In the genomic region with DNA sequence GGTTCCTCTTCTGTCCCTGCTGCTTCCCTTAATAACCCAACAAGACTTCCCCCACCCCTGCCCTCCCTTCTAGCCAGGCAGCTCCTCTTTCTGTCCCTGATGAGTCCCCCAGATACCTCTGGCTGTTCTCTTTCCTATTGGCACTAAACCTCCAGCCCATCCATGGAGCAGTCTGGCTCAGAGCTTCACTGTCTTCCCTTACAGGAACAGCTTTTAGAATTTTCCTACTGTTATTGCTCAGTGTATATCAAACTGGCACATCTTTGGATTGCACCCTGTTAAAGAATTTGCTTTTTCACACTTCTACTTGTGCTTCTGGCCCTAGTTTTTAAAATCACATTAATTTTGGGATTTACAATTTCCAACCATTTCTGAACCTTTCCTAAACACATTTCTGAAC, we compare ENCODE assay signal across 23 mouse cellular contexts.
DNase-seq lines count a peak whose midpoint lies in the region; ATAC-seq lines count a peak whose summit lies in the region.
"Had no signal": no experiment of that assay in that cellular context is flagged by ENCODE, and none has a peak within 500 bp of the region (broad histone marks: within the 10 kb centered on the region; RNA-seq: fewer than 3 reads in every experiment).

No protein-coding gene starts in this region.

- no peaks in the 10 kb centered on the region for H3K27me3 ChIP-seq in forebrain, embryonic 16.5 days (replicated peaks; ENCODE audit: control insufficient read depth, insufficient read depth, low read length)
- H3K27me3 ChIP-seq in forebrain, embryonic 12.5 days, result no peaks in the 10 kb centered on the region
- H3K27me3 ChIP-seq in limb, embryonic 15.5 days, result no peaks in the 10 kb centered on the region
- no peaks in the 10 kb centered on the region for H3K27me3 ChIP-seq in limb, embryonic 10.5 days (ENCODE audit: low read depth, poor library complexity, severe bottlenecking)
- H3K27me3 ChIP-seq: CH12.LX; embryonic facial prominence, embryonic 12.5 days; forebrain, embryonic 15.5 days; Patski had no signal

- no peak overlapping the region for H3K9ac ChIP-seq in forebrain, embryonic 16.5 days (replicated peaks; ENCODE audit: low read depth, low read length)
- H3K9ac ChIP-seq in forebrain, embryonic 12.5 days, result no peak overlapping the region
- no peak overlapping the region for H3K9ac ChIP-seq in limb, embryonic 15.5 days
- H3K9ac ChIP-seq: embryonic facial prominence, embryonic 12.5 days; forebrain, embryonic 15.5 days had no signal

- H3K4me1 ChIP-seq in forebrain, embryonic 16.5 days (replicated peaks; ENCODE audit: control insufficient read depth, insufficient read depth, low read length), result no peaks in the 10 kb centered on the region; the same call in 1 of the 2 replicates
- no peaks in the 10 kb centered on the region for H3K4me1 ChIP-seq in forebrain, embryonic 12.5 days
- 0 out of 2 replicates have a peak, but pooled peaks cover 3% of the 10 kb centered on the region for H3K4me1 ChIP-seq in limb, embryonic 15.5 days
- peaks cover 3% of the 10 kb centered on the region; the same call in 1 of the 2 replicates for H3K4me1 ChIP-seq in limb, embryonic 10.5 days
- H3K4me1 ChIP-seq: embryonic facial prominence, embryonic 12.5 days; forebrain, embryonic 15.5 days had no signal

- H3K36me3 ChIP-seq in forebrain, embryonic 16.5 days (ENCODE audit: control insufficient read depth, insufficient read depth), result no peaks in the 10 kb centered on the region
- no peaks in the 10 kb centered on the region for H3K36me3 ChIP-seq in forebrain, embryonic 12.5 days (replicated peaks)
- no peaks in the 10 kb centered on the region for H3K36me3 ChIP-seq in limb, embryonic 15.5 days
- no peaks in the 10 kb centered on the region for H3K36me3 ChIP-seq in limb, embryonic 10.5 days
- H3K36me3 ChIP-seq: embryonic facial prominence, embryonic 10.5 days; embryonic facial prominence, embryonic 12.5 days; forebrain, embryonic 15.5 days; G1E had no signal

- no peak overlapping the region for H3K4me3 ChIP-seq in forebrain, embryonic 16.5 days (replicated peaks; ENCODE audit: low read length)
- H3K4me3 ChIP-seq in forebrain, embryonic 12.5 days (replicated peaks), result no peak overlapping the region
- H3K4me3 ChIP-seq in limb, embryonic 15.5 days, result no peak overlapping the region
- no peak overlapping the region for H3K4me3 ChIP-seq in limb, embryonic 10.5 days
- H3K4me3 ChIP-seq: embryonic facial prominence, embryonic 10.5 days; embryonic facial prominence, embryonic 12.5 days; forebrain, embryonic 15.5 days had no signal

- no peak overlapping the region for H3K4me2 ChIP-seq in forebrain, embryonic 16.5 days (ENCODE audit: low read length)
- no peak overlapping the region for H3K4me2 ChIP-seq in forebrain, embryonic 12.5 days
- no peak overlapping the region for H3K4me2 ChIP-seq in limb, embryonic 15.5 days
- H3K4me2 ChIP-seq: embryonic facial prominence, embryonic 12.5 days; forebrain, embryonic 15.5 days had no signal

- no peak for DNase-seq in frontal cortex, postnatal 10 days (ENCODE audit: low spot score in 2 of 2)
- no peak for DNase-seq in limb, embryonic 10.5 days (ENCODE audit: low spot score)
- DNase-seq: adrenal gland, adult 8-10 months; adrenal gland, postnatal 14 days; adrenal gland, postnatal 36 days; B cell, adult 2 months; cerebellum, adult 11-12 months; cerebellum, adult 2 months; cerebellum, adult 9-10 months; cerebellum, postnatal 10 days; cerebellum, postnatal 25 days had no signal

- H3K9me3 ChIP-seq in forebrain, embryonic 16.5 days (ENCODE audit: control insufficient read depth, low read length), result no peaks in the 10 kb centered on the region; the same call in 1 of the 2 replicates
- H3K9me3 ChIP-seq in forebrain, embryonic 12.5 days, result 0 out of 2 replicates have a peak, but pooled peaks cover 9% of the 10 kb centered on the region
- H3K9me3 ChIP-seq in limb, embryonic 15.5 days, result no peaks in the 10 kb centered on the region
- H3K9me3 ChIP-seq in limb, embryonic 10.5 days (replicated peaks), result no peaks in the 10 kb centered on the region
- H3K9me3 ChIP-seq: G1E had no signal

- peak; percentile 69; the same call in 1 of the 2 replicates for ATAC-seq in forebrain, embryonic 16.5 days
- no peak for ATAC-seq in forebrain, embryonic 12.5 days (ENCODE audit: low FRiP score)
- ATAC-seq in frontal cortex, adult (ENCODE audit: low TSS enrichment), result peak; percentile 52
- no peak for ATAC-seq in limb, embryonic 15.5 days (ENCODE audit: insufficient number of reproducible peaks, low FRiP score, low TSS enrichment, low read depth)
- ATAC-seq: activated CD4-positive, CD25-positive, alpha-beta regulatory T cell, adult 4 months; CD4-positive, CD25-positive, alpha-beta regulatory T cell, adult 4 months; forebrain, embryonic 15.5 days had no signal

- no peak overlapping the region for H3K27ac ChIP-seq in forebrain, embryonic 16.5 days (ENCODE audit: low read length)
- H3K27ac ChIP-seq in forebrain, embryonic 12.5 days, result no peak overlapping the region
- 0 out of 2 replicates have a peak overlapping the region, but pooled peaks have one; percentile 38 for H3K27ac ChIP-seq in limb, embryonic 15.5 days
- no peak overlapping the region for H3K27ac ChIP-seq in limb, embryonic 10.5 days
- H3K27ac ChIP-seq: embryonic facial prominence, embryonic 10.5 days; embryonic facial prominence, embryonic 12.5 days; forebrain, embryonic 15.5 days had no signal

Comparison
In these comparisons a context has a peak if more than half of its experiments do, and no peak if none do; other contexts are left out.
1. ATAC-seq: peak in forebrain, embryonic 16.5 days (single experiment) and frontal cortex, adult (single experiment); none in forebrain, embryonic 12.5 days (single experiment) and limb, embryonic 15.5 days (single experiment).